Mouse (Mus musculus) forebrain, embryonic 15.5 days (tissue): ENCODE measurements around the gene Katna1. TPM values are rescaled to one million over a fixed set of nuclear protein-coding genes. Genes with fewer than 3 reads are reported as not detected.
"Not testable (repeated sequence)": the region's sequence is repeated elsewhere in the genome, so short reads cannot be mapped to it uniquely, and the experiment has no call there.

ENCODE experiments used
- ATAC-seq: fragments of 200-750 bp; cut with Nextera tagmentation; replicated peaks from 2 replicates; pipeline ENCODE4 v1.8.0; 2017; ENCODE audit warnings: mild to moderate bottlenecking, moderate TSS enrichment, moderate library complexity
- H3K27ac ChIP-seq: fragments of 300-500 bp; sonication (generic); replicated peaks from 2 replicates; pipeline ENCODE4 v1.5.1; 2015; ENCODE audit warnings: mild to moderate bottlenecking, inconsistent platforms
- H3K27me3 ChIP-seq: fragments of 300-500 bp; sonication (generic); 2 replicates; pipeline ENCODE4 v1.6.1; 2015; ENCODE audit warnings: inconsistent platforms
- H3K36me3 ChIP-seq: fragments of 300-500 bp; sonication (generic); 2 replicates; pipeline ENCODE4 v1.6.1; 2015; ENCODE audit warnings: mild to moderate bottlenecking, inconsistent platforms
- H3K4me1 ChIP-seq: fragments of 300-500 bp; sonication (generic); 2 replicates; pipeline ENCODE4 v1.6.1; 2015; ENCODE audit warnings: inconsistent platforms
- H3K4me2 ChIP-seq: fragments of 300-500 bp; sonication (generic); replicated peaks from 2 replicates; pipeline ENCODE4 v1.6.1; 2015; ENCODE audit warnings: mild to moderate bottlenecking, inconsistent platforms
- H3K4me3 ChIP-seq: fragments of 300-500 bp; sonication (generic); 2 replicates; pipeline ENCODE4 v1.5.1; 2015; ENCODE audit warnings: mild to moderate bottlenecking, inconsistent platforms
- H3K9ac ChIP-seq: fragments of 300-500 bp; sonication (generic); replicated peaks from 2 replicates; pipeline ENCODE4 v1.6.1; 2015; ENCODE audit warnings: mild to moderate bottlenecking, inconsistent platforms
- H3K9me3 ChIP-seq: fragments of 300-500 bp; sonication (generic); 2 replicates; pipeline ENCODE4 v1.6.1; 2016; ENCODE audit warnings: inconsistent platforms
- WGBS: fragments of 180-500 bp; shearing (Covaris S2); methylation state at CpG from one replicate; pipeline ENCODE4 v1.1.7; 2015; ENCODE audit warnings: mixed read lengths; 5-methylcytosine and 5-hydroxymethylcytosine counted together
- polyA plus RNA-seq: library from polyadenylated mRNA; unstranded; fragments of >200 nt; fragmentation: Nextera tagmentation; extraction: Ambion mirVana; gene quantifications from 2 replicates; pipeline ENCODE4 v1.2.1, GENCODE M21; 2015

The Katna1 gene
- polyA plus RNA-seq, 1 experiment from 2014 or later: 41.8 TPM

DNA sequence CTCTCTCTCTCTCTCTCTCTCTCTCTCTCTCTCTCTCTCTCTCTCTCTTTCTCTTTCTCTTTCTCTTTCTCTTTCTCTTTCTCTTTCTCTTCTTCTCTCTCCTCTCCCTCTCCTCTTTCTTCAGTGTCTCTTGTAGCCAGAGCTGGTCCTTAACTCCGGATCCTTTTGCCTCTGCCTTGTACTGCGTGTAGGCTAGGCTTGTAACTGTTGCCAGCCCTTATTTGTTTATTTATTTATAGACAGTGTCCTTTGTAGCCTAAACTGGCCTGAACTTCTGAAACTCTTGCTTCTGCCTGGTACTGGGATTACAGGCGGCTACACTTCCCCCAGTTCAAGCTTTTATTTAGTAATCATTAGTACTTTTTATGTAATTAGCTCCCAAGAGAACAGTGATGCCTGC is 1.2 kb downstream of the Katna1 start:
- H3K4me2 ChIP-seq: peak overlapping the region; percentile 63
- peaks cover 21% of the 10 kb centered on the region for H3K4me1 ChIP-seq
- H3K27ac ChIP-seq: no peak overlapping the region
- no peaks in the 10 kb centered on the region for H3K27me3 ChIP-seq
- H3K4me3 ChIP-seq: peak overlapping the region; percentile 23
- no peak for ATAC-seq
- WGBS: 22% methylated on average over 3 of the region's 3 CpGs
- no peak overlapping the region for H3K9ac ChIP-seq
- no peaks in the 10 kb centered on the region for H3K9me3 ChIP-seq
- H3K36me3 ChIP-seq: no peaks in the 10 kb centered on the region

DNA sequence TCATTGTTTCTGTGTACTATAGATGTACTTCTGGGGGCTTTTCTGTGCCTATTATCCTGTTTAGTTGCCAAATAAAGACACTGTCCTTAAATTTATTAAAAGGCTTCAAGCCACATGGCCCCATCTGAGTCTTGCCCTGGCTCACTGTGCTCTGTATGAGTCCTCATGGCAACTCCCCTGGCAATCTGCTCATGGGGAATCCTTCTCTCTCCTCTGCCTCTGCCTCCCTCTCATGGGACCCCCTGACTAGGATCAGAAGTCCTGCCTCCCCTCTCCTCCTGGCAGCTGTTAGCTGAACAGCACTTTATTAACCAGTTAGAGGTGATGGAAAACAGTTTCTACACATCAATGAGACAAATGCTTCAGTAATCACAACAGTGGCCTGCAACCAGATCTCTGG is 5.8 kb downstream of the Katna1 start:
- no peak overlapping the region for H3K4me3 ChIP-seq
- ATAC-seq: no peak
- H3K9ac ChIP-seq: no peak overlapping the region
- no peaks in the 10 kb centered on the region for H3K27me3 ChIP-seq
- H3K4me2 ChIP-seq: no peak overlapping the region
- no peaks in the 10 kb centered on the region for H3K36me3 ChIP-seq
- peaks cover 16% of the 10 kb centered on the region for H3K4me1 ChIP-seq
- no peak overlapping the region for H3K27ac ChIP-seq
- no peaks in the 10 kb centered on the region for H3K9me3 ChIP-seq

DNA sequence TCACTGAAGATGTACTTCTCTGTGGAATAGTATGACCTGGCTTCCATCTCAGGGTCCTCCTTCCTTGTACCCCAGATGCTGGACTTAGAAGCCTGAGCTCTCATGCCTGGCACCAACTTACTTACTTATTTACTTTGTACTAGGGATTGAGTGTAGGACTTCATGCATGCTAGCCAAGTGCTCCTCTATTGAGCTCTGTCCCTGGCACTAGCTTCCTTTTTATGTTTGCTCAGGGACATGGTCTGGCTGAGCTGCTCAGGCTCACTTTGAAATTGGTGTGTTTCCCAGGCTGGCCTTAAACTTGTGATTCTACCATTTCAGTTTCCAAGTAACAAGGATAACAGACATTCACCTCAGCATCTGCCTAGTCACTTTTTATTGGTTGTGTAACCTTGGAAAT is 11.3 kb downstream of the Katna1 start:
- Histone ChIP-seq H3K27ac (no peak overlapping the region), H3K9me3 (no peaks in the 10 kb centered on the region), H3K4me1 (no peaks in the 10 kb centered on the region), H3K4me3 (no peak overlapping the region), H3K9ac (no peak overlapping the region), H3K4me2 (no peak overlapping the region), H3K27me3 (no peaks in the 10 kb centered on the region), H3K36me3 (peaks cover 7% of the 10 kb centered on the region)
- ATAC-seq: no peak

DNA sequence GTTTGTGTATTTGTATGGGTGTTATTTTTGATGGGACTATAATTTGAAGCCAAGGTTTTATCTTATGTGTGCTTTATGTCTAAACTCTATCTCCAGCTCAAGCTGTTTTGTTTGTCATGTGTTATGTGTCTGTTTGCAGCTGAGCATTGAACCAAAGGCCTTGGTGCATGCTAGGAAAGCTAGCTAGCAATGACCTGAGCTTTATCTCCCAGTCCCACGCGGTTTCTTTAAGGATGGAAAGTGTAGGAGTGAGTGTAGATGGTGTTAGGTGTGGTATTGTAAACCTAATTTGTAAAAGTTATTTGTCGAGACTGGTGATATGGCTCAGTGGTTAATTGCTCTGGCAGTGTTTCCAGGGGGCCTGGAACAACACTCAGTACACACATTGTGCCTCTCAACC is 12.1 kb downstream of the Katna1 start:
- H3K4me3 ChIP-seq: no peak overlapping the region
- H3K27me3 ChIP-seq: no peaks in the 10 kb centered on the region
- no peak for ATAC-seq
- H3K9me3 ChIP-seq: no peaks in the 10 kb centered on the region
- H3K27ac ChIP-seq: no peak overlapping the region
- H3K36me3 ChIP-seq: peaks cover 10% of the 10 kb centered on the region
- WGBS: 84% methylated on average over 3 of the region's 3 CpGs
- H3K9ac ChIP-seq: no peak overlapping the region
- H3K4me1 ChIP-seq: no peaks in the 10 kb centered on the region
- no peak overlapping the region for H3K4me2 ChIP-seq

DNA sequence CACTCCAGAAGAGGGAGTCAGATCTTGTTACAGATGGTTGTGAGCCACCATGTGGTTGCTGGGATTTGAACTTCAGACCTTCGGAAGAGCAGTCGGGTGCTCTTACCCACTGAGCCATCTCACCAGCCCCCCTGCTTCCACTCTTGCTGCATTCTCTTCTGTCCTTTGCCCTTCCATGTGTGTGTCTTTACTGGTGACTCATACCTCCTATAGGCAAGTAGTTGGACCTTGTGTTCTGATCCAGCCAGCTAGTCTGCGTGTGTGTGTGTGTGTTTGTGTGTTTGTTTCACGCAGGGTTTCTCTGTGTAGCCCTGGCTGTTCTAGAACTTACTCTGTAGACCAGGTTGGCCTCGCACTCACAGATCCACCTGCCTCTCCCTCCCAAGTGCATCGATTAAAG is 19.7 kb downstream of the Katna1 start:
- not testable (repeated sequence) for H3K27ac ChIP-seq, H3K4me1 ChIP-seq, H3K4me2 ChIP-seq, ATAC-seq, H3K9ac ChIP-seq, H3K27me3 ChIP-seq, H3K4me3 ChIP-seq, H3K9me3 ChIP-seq
- H3K36me3 ChIP-seq: peaks cover 56% of the 10 kb centered on the region
- WGBS: 96% methylated on average over 6 of the region's 6 CpGs

DNA sequence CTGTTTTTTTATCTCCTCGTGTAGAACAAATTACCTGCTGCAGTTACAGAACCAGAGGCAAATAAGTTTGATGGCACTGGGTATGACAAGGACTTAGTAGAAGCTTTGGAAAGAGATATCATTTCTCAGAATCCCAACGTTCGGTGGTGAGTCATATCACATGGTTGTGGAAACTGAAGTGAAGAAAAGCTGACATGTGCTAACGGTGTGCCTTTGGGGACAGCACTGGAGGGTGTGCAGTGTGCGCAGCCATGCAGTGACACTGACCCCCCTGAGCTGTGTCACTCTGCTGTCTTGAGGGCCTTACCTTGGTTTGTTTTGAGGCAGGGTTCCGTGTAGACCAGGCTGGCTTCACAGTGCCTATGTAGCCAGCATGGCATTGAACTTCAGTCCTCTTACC is 23.0 kb downstream of the Katna1 start:
- H3K4me1 ChIP-seq: no peaks in the 10 kb centered on the region
- H3K9me3 ChIP-seq: no peaks in the 10 kb centered on the region
- H3K27me3 ChIP-seq: no peaks in the 10 kb centered on the region
- no peak overlapping the region for H3K4me3 ChIP-seq
- no peak for ATAC-seq
- H3K27ac ChIP-seq: no peak overlapping the region
- H3K9ac ChIP-seq: no peak overlapping the region
- 94% methylated on average over 6 of the region's 6 CpGs for WGBS
- H3K4me2 ChIP-seq: no peak overlapping the region
- H3K36me3 ChIP-seq: peaks cover 63% of the 10 kb centered on the region

DNA sequence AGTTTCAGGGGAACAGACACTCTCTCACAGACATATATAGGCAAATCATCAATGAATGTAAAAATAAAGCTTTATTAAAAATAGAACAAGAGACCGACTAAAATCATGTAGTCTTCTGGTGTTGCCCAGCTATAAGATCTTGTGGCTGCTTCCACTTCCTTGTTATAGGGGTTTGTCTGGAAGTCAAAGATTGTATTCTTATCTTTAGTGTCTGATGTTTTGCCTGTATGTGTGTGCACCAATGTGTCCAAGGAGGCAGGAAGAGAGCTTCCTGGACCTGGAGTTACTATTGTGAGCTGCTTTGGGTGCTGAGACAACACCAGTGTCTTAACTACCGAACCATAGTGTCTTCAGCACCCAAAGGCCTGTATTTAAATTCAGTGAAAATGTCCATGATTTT is 31.7 kb downstream of the Katna1 start:
- Histone ChIP-seq H3K4me3 (no peak overlapping the region), H3K4me1 (no peaks in the 10 kb centered on the region), H3K4me2 (no peak overlapping the region), H3K36me3 (peaks cover 60% of the 10 kb centered on the region), H3K27ac (no peak overlapping the region), H3K27me3 (no peaks in the 10 kb centered on the region), H3K9ac (no peak overlapping the region), H3K9me3 (no peaks in the 10 kb centered on the region)
- ATAC-seq: no peak
- WGBS: 96% methylated on average over 2 of the region's 2 CpGs

DNA sequence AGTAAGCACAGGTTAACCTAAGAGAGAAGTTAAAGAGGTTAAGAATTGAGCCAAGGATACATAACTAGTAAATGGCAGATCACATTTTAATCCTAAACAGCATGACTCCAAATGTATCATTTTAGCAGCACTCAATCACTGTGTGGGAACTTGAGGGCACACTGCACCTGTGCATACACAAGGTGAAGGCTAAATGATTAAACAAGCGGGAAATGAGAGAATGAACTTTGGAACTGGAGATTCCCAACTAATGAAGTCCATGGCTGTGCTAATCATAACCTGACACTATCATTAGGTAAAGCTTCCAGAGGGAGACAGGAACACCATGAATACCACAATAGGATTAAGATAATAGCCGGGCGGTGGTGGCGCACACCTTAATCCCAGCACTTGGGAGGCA is 46.5 kb downstream of the Katna1 start:
- Histone ChIP-seq H3K9me3 (no peaks in the 10 kb centered on the region), H3K4me3 (no peak overlapping the region), H3K27me3 (no peaks in the 10 kb centered on the region), H3K27ac (no peak overlapping the region), H3K9ac (no peak overlapping the region), H3K4me2 (no peak overlapping the region), H3K4me1 (no peaks in the 10 kb centered on the region), H3K36me3 (peaks cover 65% of the 10 kb centered on the region)
- no peak for ATAC-seq
- 95% methylated on average over 4 of the region's 4 CpGs for WGBS

DNA sequence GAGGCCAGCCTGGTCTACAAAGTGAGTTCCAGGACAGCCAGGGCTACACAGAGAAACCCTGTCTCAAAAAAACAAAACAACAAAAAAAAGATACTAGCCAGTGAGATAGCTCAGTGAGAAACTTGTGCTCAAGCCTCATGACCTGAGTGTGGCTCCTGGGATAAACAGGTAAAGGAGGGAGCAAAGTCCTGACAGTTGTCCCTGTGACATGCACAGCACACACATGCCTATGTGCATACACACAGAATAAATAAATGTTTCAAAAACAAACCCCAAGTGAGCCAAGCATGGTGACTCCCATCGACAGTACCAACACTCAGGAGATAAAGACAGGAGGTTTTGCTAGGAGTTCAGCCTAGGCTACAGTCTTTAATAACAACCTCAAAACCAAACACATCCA is 47.0 kb downstream of the Katna1 start:
- H3K27me3 ChIP-seq: no peaks in the 10 kb centered on the region
- H3K4me3 ChIP-seq: no peak overlapping the region
- H3K27ac ChIP-seq: no peak overlapping the region
- no peaks in the 10 kb centered on the region for H3K4me1 ChIP-seq
- no peak for ATAC-seq
- H3K9me3 ChIP-seq: no peaks in the 10 kb centered on the region
- no peak overlapping the region for H3K9ac ChIP-seq
- H3K4me2 ChIP-seq: no peak overlapping the region
- H3K36me3 ChIP-seq: peaks cover 64% of the 10 kb centered on the region
- 93% methylated on average over 1 of the region's 1 CpGs for WGBS

DNA sequence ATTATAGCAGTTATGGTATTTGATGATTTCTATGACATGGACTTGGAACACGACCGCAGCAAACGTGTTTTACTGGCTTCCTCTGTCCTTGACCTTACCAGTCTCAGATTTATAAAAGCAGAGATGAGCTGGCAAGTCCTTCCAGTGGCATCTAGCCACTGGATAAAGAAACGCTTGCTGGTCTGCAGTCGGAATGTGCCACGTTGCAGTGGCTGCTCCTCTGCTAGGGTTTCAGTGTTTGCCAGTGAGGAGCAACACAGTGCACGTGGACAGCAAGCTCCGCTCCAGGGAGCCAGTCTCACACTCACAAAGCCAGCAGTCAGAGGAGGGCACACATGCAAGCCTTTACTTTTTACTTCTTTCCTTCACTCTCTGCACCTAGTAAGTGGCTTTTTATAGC is 49.6 kb downstream of the Katna1 start:
- peaks cover 9% of the 10 kb centered on the region; the same call in 1 of the 2 replicates for H3K4me1 ChIP-seq
- no peak overlapping the region for H3K4me3 ChIP-seq
- H3K9me3 ChIP-seq: no peaks in the 10 kb centered on the region
- WGBS: 91% methylated on average over 8 of the region's 8 CpGs
- H3K27me3 ChIP-seq: no peaks in the 10 kb centered on the region
- ATAC-seq: no peak
- no peak overlapping the region for H3K4me2 ChIP-seq
- no peak overlapping the region for H3K9ac ChIP-seq
- H3K36me3 ChIP-seq: peaks cover 44% of the 10 kb centered on the region
- no peak overlapping the region for H3K27ac ChIP-seq

DNA sequence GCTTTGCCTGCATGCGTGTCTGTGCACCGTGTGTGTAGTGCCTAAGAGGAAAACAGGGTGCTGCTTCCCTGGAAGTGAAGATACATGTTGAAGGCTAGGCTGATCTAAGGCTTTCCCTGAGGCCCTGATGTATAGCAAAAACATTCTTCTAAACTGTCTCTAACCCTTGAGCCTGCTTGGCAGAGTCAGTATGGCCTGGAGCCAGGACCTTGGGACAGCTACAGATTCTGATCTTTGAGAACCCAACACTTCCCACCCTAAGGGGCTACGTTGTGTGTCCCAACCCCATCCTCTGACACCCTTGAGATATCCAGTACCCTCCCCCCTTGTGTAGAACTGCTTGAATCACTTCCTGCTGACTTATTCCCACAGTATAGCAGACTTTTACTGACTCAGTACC is 52.6 kb downstream of the Katna1 start:
- H3K36me3 ChIP-seq: peaks cover 19% of the 10 kb centered on the region
- H3K27me3 ChIP-seq: no peaks in the 10 kb centered on the region
- no peak overlapping the region for H3K9ac ChIP-seq
- H3K4me1 ChIP-seq: peaks cover 9% of the 10 kb centered on the region; the same call in 1 of the 2 replicates
- 90% methylated on average over 3 of the region's 3 CpGs for WGBS
- no peak for ATAC-seq
- H3K4me3 ChIP-seq: no peak overlapping the region
- no peaks in the 10 kb centered on the region for H3K9me3 ChIP-seq
- no peak overlapping the region for H3K4me2 ChIP-seq
- H3K27ac ChIP-seq: no peak overlapping the region

DNA sequence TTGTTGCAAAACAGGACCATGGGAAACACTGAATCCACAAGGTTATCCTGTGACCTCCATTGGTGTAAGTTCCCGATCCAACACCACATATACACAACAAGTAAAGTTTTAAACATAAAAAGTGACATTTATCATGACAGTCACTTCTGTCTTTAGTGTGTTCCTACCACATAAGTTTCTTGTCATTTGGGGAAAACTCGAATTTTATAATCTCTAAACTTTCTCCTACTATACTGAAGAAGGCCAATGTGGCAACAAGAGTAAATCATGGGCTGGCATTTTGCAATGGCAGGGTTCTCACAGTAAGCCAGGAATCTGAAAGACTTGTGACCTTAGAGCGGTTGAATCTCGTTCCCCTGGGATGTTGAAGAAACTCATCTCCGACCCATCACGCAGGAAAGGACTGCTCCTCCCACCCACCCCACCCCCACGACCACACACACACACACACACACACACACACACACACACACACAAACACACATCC is 54.0 kb downstream of the Katna1 start:
- H3K9me3 ChIP-seq: no peaks in the 10 kb centered on the region
- peak overlapping the region; percentile 99 for H3K4me3 ChIP-seq
- no peaks in the 10 kb centered on the region for H3K27me3 ChIP-seq
- peak overlapping the region; percentile 81 for H3K4me2 ChIP-seq
- H3K9ac ChIP-seq: peak overlapping the region; percentile 84
- no peak; the same call in none of the 2 replicates for ATAC-seq
- peaks cover 8% of the 10 kb centered on the region; the same call in 1 of the 2 replicates for H3K36me3 ChIP-seq
- H3K27ac ChIP-seq: no peak overlapping the region
- 18% methylated on average over 7 of the region's 7 CpGs for WGBS
- H3K4me1 ChIP-seq: peaks cover 9% of the 10 kb centered on the region; the same call in 1 of the 2 replicates
